Mouse (Mus musculus): ENCODE measurements around the gene Etfrf1. TPM values are rescaled to one million over a fixed set of nuclear protein-coding genes. Genes with fewer than 3 reads are reported as not detected.

Gene Etfrf1
- total and polyA plus RNA-seq, 3 experiments: 11.6 to 29.9 (median 21.9) TPM

DNA sequence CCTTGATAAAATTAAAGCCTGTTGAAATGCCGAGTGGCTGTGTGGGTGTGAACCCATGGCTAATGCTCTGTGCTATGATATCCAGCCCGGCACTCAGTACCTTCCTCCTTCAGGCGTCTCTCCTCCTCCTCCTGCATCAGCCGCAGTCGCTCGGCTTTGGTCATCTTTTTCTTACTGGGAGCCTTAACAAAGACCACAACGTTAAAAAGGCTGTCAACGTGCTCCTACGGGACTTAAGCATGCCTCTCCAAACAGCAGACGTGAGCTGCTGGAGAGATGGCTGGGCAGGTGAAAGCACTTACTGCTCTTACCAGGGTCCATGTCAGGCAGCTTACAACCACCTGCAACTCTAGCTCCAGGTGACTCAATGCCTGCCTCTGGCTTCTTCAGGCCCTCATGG lies 5.8 kb upstream of the Etfrf1 start:
- no peak for TF ChIP-seq SIN3A (IDR thresholded peaks at IDR 0.05; ENCODE audit: low read length)
- TF ChIP-seq ZC3H11A (IDR thresholded peaks at IDR 0.05; ENCODE audit: low read depth, low read length): no peak
- no peak for TF ChIP-seq HCFC1 (IDR thresholded peaks at IDR 0.05; ENCODE audit: low read depth, low read length)
- TF ChIP-seq NELFE (IDR thresholded peaks at IDR 0.05; ENCODE audit: low read depth, low read length): no peak
- no peak for TF ChIP-seq CHD1 (IDR thresholded peaks at IDR 0.05; ENCODE audit: low read depth, low read length)
- no peak for TF ChIP-seq UBTF (IDR thresholded peaks at IDR 0.05; ENCODE audit: low read depth, low read length)
- TF ChIP-seq USF2 (conservative IDR thresholded peaks at IDR 0.05; ENCODE audit: low read depth, low read length): no peak
- TF ChIP-seq EP300 (IDR thresholded peaks at IDR 0.05; ENCODE audit: low read length): no peak
- no peak for TF ChIP-seq MXI1 (IDR thresholded peaks at IDR 0.05; ENCODE audit: low read depth, low read length)
- no peak for TF ChIP-seq GABPA (IDR thresholded peaks at IDR 0.05; ENCODE audit: insufficient replicate concordance, low read depth, low read length)
- TF ChIP-seq NRF1 (IDR thresholded peaks at IDR 0.05; ENCODE audit: low read depth, low read length): no peak
- TF ChIP-seq MYC (IDR thresholded peaks at IDR 0.05; ENCODE audit: low read depth, low read length): no peak
- TF ChIP-seq ZNF384 (IDR thresholded peaks at IDR 0.05; ENCODE audit: low read depth, low read length): no peak
- TF ChIP-seq ETS1 (conservative IDR thresholded peaks at IDR 0.05; ENCODE audit: low read depth, low read length): no peak
- TF ChIP-seq POLR2A (IDR thresholded peaks at IDR 0.05; ENCODE audit: low read depth, low read length): no peak
- no peak for TF ChIP-seq USF1 (IDR thresholded peaks at IDR 0.05; ENCODE audit: low read depth, low read length)
- TF ChIP-seq TBP (conservative IDR thresholded peaks at IDR 0.05; ENCODE audit: low read depth, low read length): no peak
- no peak for TF ChIP-seq RAD21 (IDR thresholded peaks at IDR 0.05; ENCODE audit: low read depth, low read length)
- no peak for TF ChIP-seq KAT2A (IDR thresholded peaks at IDR 0.05; ENCODE audit: insufficient replicate concordance, low read length)
- DNase-seq (ENCODE audit: extremely low read depth): no peak
- Histone ChIP-seq H3K9ac (ENCODE audit: insufficient read depth, low read depth) (no peak overlapping the region), H3K4me1 (ENCODE audit: control insufficient read depth in 1 of 2, insufficient read depth in 2 of 2) (peaks cover 0 to 4% of the 10 kb centered on the region in 2 experiments; a peak in 3 of 4 replicates), H3K79me2 (replicated peaks; ENCODE audit: control insufficient read depth, extremely low read depth, insufficient read depth, poor library complexity, severe bottlenecking) (no peaks in the 10 kb centered on the region), H3K4me3 (replicated peaks in 1 of 3; ENCODE audit: low read depth in 2 of 3, low read length in 2 of 3, poor library complexity in 1 of 3) (no peak overlapping the region), H3K4me2 (ENCODE audit: insufficient read depth, low read depth, poor library complexity, severe bottlenecking) (no peak overlapping the region), H3K27ac (ENCODE audit: insufficient read depth, low read depth) (no peak overlapping the region), H3K9me3 (replicated peaks; ENCODE audit: low read length) (no peaks in the 10 kb centered on the region), H3K36me3 (replicated peaks in 1 of 2; ENCODE audit: control insufficient read depth in 1 of 2, insufficient read depth in 1 of 2, low read length in 1 of 2) (no peaks in the 10 kb centered on the region), H3K27me3 (replicated peaks) (peaks cover 3% of the 10 kb centered on the region)
- dilution Hi-C loops (cut with MboI; ENCODE audit: extremely low pct_ligation_motif_present, extremely low pct_unique_long_range_greater_than_20kb, low sequenced_read_pairs): no loop called here
- in situ Hi-C loops (cut with MboI; ENCODE audit: low pct_ligation_motif_present, low pct_unique_long_range_greater_than_20kb, low sequenced_read_pairs): no loop called here

DNA sequence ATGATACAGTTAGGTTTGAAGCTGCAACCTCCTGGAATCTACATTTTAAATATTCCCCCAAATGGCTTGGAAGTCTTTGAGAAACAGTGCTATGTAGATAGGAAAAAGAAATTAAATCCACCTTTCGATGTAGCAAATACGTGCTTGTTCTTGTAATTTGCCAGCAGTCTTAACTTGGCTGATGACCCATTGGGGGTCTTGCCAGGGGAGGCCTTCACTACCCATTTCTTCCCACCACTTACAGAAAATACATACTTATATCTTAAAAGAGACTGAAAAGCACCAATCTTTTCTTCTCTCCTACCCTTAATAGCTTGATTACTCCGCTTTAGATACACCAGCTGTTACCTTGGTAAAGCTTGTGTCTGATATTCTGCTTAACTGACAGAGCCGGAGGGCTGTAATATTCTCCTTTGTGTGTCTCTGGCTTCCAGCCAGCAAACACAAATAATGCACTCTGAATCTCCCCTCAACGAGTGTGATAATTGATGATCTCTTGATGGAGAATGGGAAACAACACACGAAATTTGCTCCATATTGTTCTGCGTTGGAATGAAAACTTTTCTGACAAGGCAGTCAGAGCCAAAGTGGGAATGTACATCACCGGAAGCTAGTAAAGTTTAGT lies 766 bp upstream of the Etfrf1 start:
- Histone ChIP-seq H3K4me2 (ENCODE audit: insufficient read depth, low read depth, poor library complexity, severe bottlenecking) (peak overlapping the region; percentile 86), H3K27ac (ENCODE audit: insufficient read depth, low read depth) (no peak overlapping the region), H3K36me3 (replicated peaks in 1 of 2; ENCODE audit: control insufficient read depth in 1 of 2, insufficient read depth in 1 of 2, low read length in 1 of 2) (peaks cover 3 to 16% of the 10 kb centered on the region in 2 experiments), H3K9ac (ENCODE audit: insufficient read depth, low read depth) (peak overlapping the region; percentile 46; the same call in 1 of the 2 replicates), H3K4me1 (ENCODE audit: control insufficient read depth in 1 of 2, insufficient read depth in 2 of 2) (peaks cover 3 to 17% of the 10 kb centered on the region in 2 experiments; a peak in 2 of 4 replicates), H3K79me2 (replicated peaks; ENCODE audit: control insufficient read depth, extremely low read depth, insufficient read depth, poor library complexity, severe bottlenecking) (0 out of 2 replicates have a peak, but pooled peaks cover 2% of the 10 kb centered on the region), H3K27me3 (replicated peaks) (peaks cover 3% of the 10 kb centered on the region), H3K4me3 (replicated peaks in 1 of 3; ENCODE audit: low read depth in 2 of 3, low read length in 2 of 3, poor library complexity in 1 of 3) (peak overlapping the region; percentile 60 to 85 (median 66)), H3K9me3 (replicated peaks; ENCODE audit: low read length) (no peaks in the 10 kb centered on the region)
- no peak for DNase-seq (ENCODE audit: extremely low read depth)
- TF ChIP-seq CHD2 (IDR thresholded peaks at IDR 0.05; ENCODE audit: low read length) (no peak), CTCF (conservative IDR thresholded peaks at IDR 0.05 in 1 of 2, IDR thresholded peaks at IDR 0.05 in 1 of 2; ENCODE audit: low read depth in 2 of 2, low read length in 2 of 2) (no peak)
- dilution Hi-C loops (cut with MboI; ENCODE audit: extremely low pct_ligation_motif_present, extremely low pct_unique_long_range_greater_than_20kb, low sequenced_read_pairs): no loop called here
- in situ Hi-C loops (cut with MboI; ENCODE audit: low pct_ligation_motif_present, low pct_unique_long_range_greater_than_20kb, low sequenced_read_pairs): no loop called here
